Mouse (Mus musculus) spleen, adult 2 months (tissue): ENCODE measurements around the gene Ccdc144b. TPM values are rescaled to one million over a fixed set of nuclear protein-coding genes. Genes with fewer than 3 reads are reported as not detected.

Source experiments
- DNase-seq, 2 experiments: peaks; one replicate each; pipeline versions ENCODE4 v3.0.0 to v3.0.0-alpha.2; 2012 to 2021; ENCODE audit warnings: low spot score in 2 of 2, low read depth in 1 of 2
- H3K27ac ChIP-seq: fragments of 200-500 bp; 2 replicates; pipeline ENCODE4 v1.5.1; 2012; ENCODE audit warnings: low read length, inconsistent platforms; ENCODE audit not compliant: insufficient read depth
- H3K27me3 ChIP-seq: fragments of 200-500 bp; 2 replicates; pipeline ENCODE4 v1.6.1; 2012; ENCODE audit warnings: mild to moderate bottlenecking, moderate library complexity, low read length, inconsistent platforms; ENCODE audit not compliant: control insufficient read depth, insufficient read depth
- H3K36me3 ChIP-seq: fragments of 200-500 bp; 2 replicates; pipeline ENCODE4 v1.6.1; 2012; ENCODE audit warnings: mild to moderate bottlenecking, low read length, inconsistent platforms; ENCODE audit not compliant: control insufficient read depth, insufficient read depth
- H3K4me1 ChIP-seq: fragments of 200-500 bp; 2 replicates; pipeline ENCODE4 v1.6.1; 2011; ENCODE audit warnings: inconsistent platforms; ENCODE audit not compliant: control insufficient read depth, insufficient read depth, insufficient read length
- H3K4me3 ChIP-seq: fragments of 200-500 bp; 2 replicates; pipeline ENCODE4 v1.5.1; 2011; ENCODE audit warnings: mild to moderate bottlenecking, inconsistent platforms; ENCODE audit not compliant: insufficient read depth, insufficient read length; ENCODE audit errors: extremely low read depth
- CTCF ChIP-seq: fragments of 200-500 bp; IDR thresholded peaks from 2 replicates; pipeline ENCODE4 v1.5.1; 2011; ENCODE audit warnings: mild to moderate bottlenecking, inconsistent platforms; ENCODE audit not compliant: insufficient read depth, insufficient read length, insufficient replicate concordance; ENCODE audit errors: extremely low read depth
- POLR2A ChIP-seq: fragments of 200-500 bp; IDR thresholded peaks from 2 replicates; pipeline ENCODE4 v1.6.1; 2011; ENCODE audit warnings: low read depth, low read length, inconsistent platforms
- WGBS: fragments of 180-500 bp; shearing (Covaris S2); methylation state at CpG from one replicate; pipeline ENCODE4 v1.1.7; 2018; 5-methylcytosine and 5-hydroxymethylcytosine counted together
- polyA plus RNA-seq: library from polyadenylated mRNA; depleted of rRNA; stranded (reverse); fragments of >200 nt; gene quantifications from 2 replicates; pipeline ENCODE4 v1.2.3, GENCODE M21; 2012; rRNA removed

Ccdc144b gene
- polyA plus RNA-seq: not detected in 2 replicates

GRCm38 (mm10) chr3:36053447-36053846, at the start of gene Ccdc144b:
TSS of gene Ccdc144b (minus strand) at chr3:36053547.
- no peak for DNase-seq
- H3K4me3 ChIP-seq: no peak within 1 kb of the TSS
- 87% methylated on average over 6 of the region's 6 CpGs for WGBS
- no peaks in the 10 kb centered on the region for H3K36me3 ChIP-seq
- peaks cover 2% of the 10 kb centered on the region for H3K27me3 ChIP-seq
- no peak within 1 kb of the TSS for H3K27ac ChIP-seq
- H3K4me1 ChIP-seq: no peaks in the 10 kb centered on the region
- TF ChIP-seq POLR2A (no peak), CTCF (no peak)

- H3K4me1 ChIP-seq: no peaks in the 10 kb centered on the region
- 88% methylated on average over 2 of the region's 2 CpGs for WGBS
- no peak overlapping the region for H3K27ac ChIP-seq
- H3K4me3 ChIP-seq: no peak overlapping the region
- TF ChIP-seq POLR2A (no peak), CTCF (no peak)
- no peaks in the 10 kb centered on the region for H3K27me3 ChIP-seq
- DNase-seq: no peak
- no peaks in the 10 kb centered on the region; the same call in 1 of the 2 replicates for H3K36me3 ChIP-seq
Measured at GRCm38 (mm10) chr3:36095371-36095770, 42.0 kb upstream of the Ccdc144b start.

GRCm38 (mm10) chr3:36087591-36087990, 34.2 kb upstream of the Ccdc144b start:
- TF ChIP-seq POLR2A (no peak), CTCF (no peak)
- Histone ChIP-seq H3K4me1 (no peaks in the 10 kb centered on the region), H3K27me3 (no peaks in the 10 kb centered on the region), H3K36me3 (peaks cover 46% of the 10 kb centered on the region), H3K27ac (no peak overlapping the region), H3K4me3 (no peak overlapping the region)
- no peak for DNase-seq
- 95% methylated on average over 9 of the region's 9 CpGs for WGBS

GRCm38 (mm10) chr3:36085394-36085793, 32.0 kb upstream of the Ccdc144b start:
- Histone ChIP-seq H3K27me3 (no peaks in the 10 kb centered on the region), H3K4me3 (no peak overlapping the region), H3K36me3 (peaks cover 60% of the 10 kb centered on the region), H3K27ac (no peak overlapping the region), H3K4me1 (no peaks in the 10 kb centered on the region)
- TF ChIP-seq POLR2A (no peak), CTCF (no peak)
- DNase-seq: no peak
- 95% methylated on average over 5 of the region's 5 CpGs for WGBS

DNA sequence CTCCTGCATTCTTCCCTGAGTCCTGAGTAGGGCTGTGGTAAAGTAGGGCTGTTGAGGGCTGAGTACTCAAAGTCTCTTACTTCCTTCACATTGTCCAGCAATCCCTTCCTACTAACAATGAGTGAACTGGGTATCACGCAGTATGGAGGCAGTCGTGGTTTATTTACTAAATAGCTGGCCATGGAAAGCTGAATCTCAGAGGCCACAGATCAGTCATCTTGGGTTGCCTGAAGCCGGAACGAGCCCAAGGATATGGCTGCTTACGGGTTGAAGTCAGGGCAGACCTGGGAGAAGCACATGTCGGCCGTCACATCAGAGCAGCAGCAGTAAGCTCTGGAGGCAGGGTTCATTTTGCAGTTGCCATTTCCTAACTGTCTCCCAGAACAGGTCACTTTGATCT, 30.0 kb upstream of the Ccdc144b start:
- DNase-seq: no peak
- Histone ChIP-seq H3K27ac (no peak overlapping the region), H3K4me3 (no peak overlapping the region), H3K4me1 (no peaks in the 10 kb centered on the region), H3K27me3 (no peaks in the 10 kb centered on the region), H3K36me3 (peaks cover 58% of the 10 kb centered on the region)
- no peak for TF ChIP-seq POLR2A
- no peak for TF ChIP-seq CTCF
- 90% methylated on average over 7 of the region's 7 CpGs for WGBS

- H3K4me3 ChIP-seq: no peak overlapping the region
- no peak for TF ChIP-seq POLR2A
- no peak for TF ChIP-seq CTCF
- peaks cover 54% of the 10 kb centered on the region for H3K36me3 ChIP-seq
- 94% methylated on average over 4 of the region's 4 CpGs for WGBS
- no peaks in the 10 kb centered on the region for H3K4me1 ChIP-seq
- H3K27me3 ChIP-seq: no peaks in the 10 kb centered on the region
- H3K27ac ChIP-seq: no peak overlapping the region
- no peak for DNase-seq
Measured at GRCm38 (mm10) chr3:36082843-36083242, 29.5 kb upstream of the Ccdc144b start.

- WGBS: 97% methylated on average over 5 of the region's 5 CpGs
- Histone ChIP-seq H3K27ac (no peak overlapping the region), H3K27me3 (no peaks in the 10 kb centered on the region), H3K4me3 (no peak overlapping the region), H3K36me3 (peaks cover 52% of the 10 kb centered on the region), H3K4me1 (no peaks in the 10 kb centered on the region)
- TF ChIP-seq CTCF (no peak), POLR2A (no peak)
- DNase-seq: no peak
Measured at GRCm38 (mm10) chr3:36080741-36081140, 27.4 kb upstream of the Ccdc144b start.
